In the genomic region with DNA sequence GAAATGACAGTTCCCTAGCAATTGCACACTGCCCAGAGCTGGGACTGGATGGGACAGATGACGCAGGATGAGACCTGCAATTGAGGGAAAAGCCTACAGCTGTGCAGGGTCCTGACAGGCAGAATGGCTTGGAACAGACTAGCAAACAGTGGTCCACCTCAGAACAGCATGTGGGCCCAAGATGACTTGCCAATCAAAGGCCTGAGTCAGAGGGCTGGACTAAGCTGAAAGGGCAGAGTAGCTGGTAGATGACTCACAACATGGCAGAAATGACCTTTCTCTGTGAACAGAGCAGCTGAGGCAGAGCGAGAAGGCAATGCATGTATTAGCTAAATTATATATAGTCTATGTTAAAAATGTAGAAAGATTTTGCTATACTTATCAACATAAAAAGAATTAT, we compare ENCODE assay signal across 22 mouse cellular contexts.
A peak's percentile ranks its signal among the peaks of the same experiment; 100 is the strongest.
DNase-seq lines count a peak whose midpoint lies in the region; ATAC-seq lines count a peak whose summit lies in the region.
"Had no signal": no experiment of that assay in that cellular context is flagged by ENCODE, and none has a peak within 500 bp of the region (broad histone marks: within the 10 kb centered on the region; RNA-seq: fewer than 3 reads in every experiment).

No protein-coding gene starts in this region.

- no peaks in the 10 kb centered on the region for H3K36me3 ChIP-seq in midbrain, embryonic 11.5 days (ENCODE audit: control insufficient read depth, insufficient read depth, low read length)
- H3K36me3 ChIP-seq in midbrain, embryonic 16.5 days (ENCODE audit: control insufficient read depth, insufficient read depth, low read length), result no peaks in the 10 kb centered on the region
- no peaks in the 10 kb centered on the region for H3K36me3 ChIP-seq in neural tube, embryonic 15.5 days
- no peaks in the 10 kb centered on the region for H3K36me3 ChIP-seq in embryonic facial prominence, embryonic 10.5 days (replicated peaks)
- H3K36me3 ChIP-seq: embryonic facial prominence, embryonic 12.5 days; hindbrain, embryonic 12.5 days had no signal

- DNase-seq in adrenal gland, adult (ENCODE audit: inconsistent age in 2 of 2, low spot score in 1 of 2), result peak; percentile 71 to 78
- no peak for DNase-seq in adrenal gland, adult 18-20 months (ENCODE audit: low spot score in 2 of 2)
- DNase-seq in midbrain, embryonic 11.5 days (ENCODE audit: low spot score, missing footprints), result peak; percentile 23
- peak; percentile 33 for DNase-seq in adrenal gland, postnatal 25 days
- no peak for DNase-seq in embryonic facial prominence, embryonic 10.5 days (ENCODE audit: low spot score)
- no peak for DNase-seq in urinary bladder, postnatal 10 days (ENCODE audit: low spot score)
- DNase-seq: cerebellum, adult 11 months; cerebellum, adult 8-10 months; cerebellum, postnatal 14 days; embryo, embryonic 11 days; gastrocnemius, adult 2 months; gastrocnemius, postnatal 25 days; heart, postnatal 10 days; heart, postnatal 4 days; kidney, adult 11 months had no signal

- no peak overlapping the region for H3K4me3 ChIP-seq in midbrain, embryonic 11.5 days (ENCODE audit: low read depth, low read length)
- H3K4me3 ChIP-seq in midbrain, embryonic 16.5 days (ENCODE audit: low read depth, low read length), result no peak overlapping the region
- H3K4me3 ChIP-seq in neural tube, embryonic 15.5 days (replicated peaks), result no peak overlapping the region
- H3K4me3 ChIP-seq in embryonic facial prominence, embryonic 10.5 days, result no peak overlapping the region
- H3K4me3 ChIP-seq: embryonic facial prominence, embryonic 12.5 days; gastrocnemius, adult 2 months; hindbrain, embryonic 12.5 days had no signal

- H3K27ac ChIP-seq in midbrain, embryonic 11.5 days (ENCODE audit: low read depth, low read length), result no peak overlapping the region
- no peak overlapping the region for H3K27ac ChIP-seq in midbrain, embryonic 16.5 days (ENCODE audit: low read length)
- H3K27ac ChIP-seq in neural tube, embryonic 15.5 days (replicated peaks), result no peak overlapping the region
- no peak overlapping the region for H3K27ac ChIP-seq in embryonic facial prominence, embryonic 10.5 days (replicated peaks)
- H3K27ac ChIP-seq: embryonic facial prominence, embryonic 12.5 days; gastrocnemius, adult 2 months; hindbrain, embryonic 12.5 days had no signal

- H3K4me2 ChIP-seq in midbrain, embryonic 11.5 days, result no peak overlapping the region
- H3K4me2 ChIP-seq in midbrain, embryonic 16.5 days (ENCODE audit: low read length), result no peak overlapping the region
- H3K4me2 ChIP-seq in neural tube, embryonic 15.5 days, result no peak overlapping the region
- H3K4me2 ChIP-seq: embryonic facial prominence, embryonic 12.5 days; hindbrain, embryonic 12.5 days had no signal

- no peak overlapping the region for H3K9ac ChIP-seq in midbrain, embryonic 11.5 days (ENCODE audit: low read length)
- no peak overlapping the region for H3K9ac ChIP-seq in midbrain, embryonic 16.5 days (ENCODE audit: low read depth, low read length)
- no peak overlapping the region for H3K9ac ChIP-seq in neural tube, embryonic 15.5 days (replicated peaks)
- H3K9ac ChIP-seq: embryonic facial prominence, embryonic 12.5 days; hindbrain, embryonic 12.5 days had no signal

- no peaks in the 10 kb centered on the region for H3K9me3 ChIP-seq in midbrain, embryonic 11.5 days (ENCODE audit: control insufficient read depth, low read length)
- H3K9me3 ChIP-seq in midbrain, embryonic 16.5 days (replicated peaks; ENCODE audit: control insufficient read depth, low read length, poor library complexity, severe bottlenecking), result no peaks in the 10 kb centered on the region
- no peaks in the 10 kb centered on the region for H3K9me3 ChIP-seq in neural tube, embryonic 15.5 days (replicated peaks)
- H3K9me3 ChIP-seq in embryonic facial prominence, embryonic 10.5 days, result no peaks in the 10 kb centered on the region
- H3K9me3 ChIP-seq: embryonic facial prominence, embryonic 12.5 days; hindbrain, embryonic 12.5 days had no signal

- 88% methylated on average over 2 of the region's 2 CpGs for WGBS in midbrain, embryonic 11.5 days
- WGBS in midbrain, embryonic 16.5 days, result 75% methylated on average over 2 of the region's 2 CpGs
- 91% methylated on average over 2 of the region's 2 CpGs for WGBS in neural tube, embryonic 15.5 days
- WGBS in embryonic facial prominence, embryonic 10.5 days, result 85% methylated on average over 2 of the region's 2 CpGs

- no peak for ATAC-seq in midbrain, embryonic 11.5 days (ENCODE audit: low FRiP score)
- no peak for ATAC-seq in midbrain, embryonic 16.5 days
- ATAC-seq in neural tube, embryonic 15.5 days (ENCODE audit: low FRiP score), result no peak
- ATAC-seq: forebrain, embryonic 14.5 days; hindbrain, embryonic 16.5 days; inflammation-experienced regulatory T-cells, adult 6 months had no signal

- no peaks in the 10 kb centered on the region for H3K4me1 ChIP-seq in midbrain, embryonic 11.5 days (ENCODE audit: control insufficient read depth, insufficient read depth, low read length)
- H3K4me1 ChIP-seq in midbrain, embryonic 16.5 days (ENCODE audit: control insufficient read depth, insufficient read depth, low read length), result 0 out of 2 replicates have a peak, but pooled peaks cover 2% of the 10 kb centered on the region
- no peaks in the 10 kb centered on the region for H3K4me1 ChIP-seq in neural tube, embryonic 15.5 days
- H3K4me1 ChIP-seq in embryonic facial prominence, embryonic 10.5 days, result no peaks in the 10 kb centered on the region
- H3K4me1 ChIP-seq: embryonic facial prominence, embryonic 12.5 days; hindbrain, embryonic 12.5 days had no signal

- no peaks in the 10 kb centered on the region for H3K27me3 ChIP-seq in midbrain, embryonic 11.5 days (ENCODE audit: control insufficient read depth, insufficient read depth, low read length)
- no peaks in the 10 kb centered on the region for H3K27me3 ChIP-seq in midbrain, embryonic 16.5 days (ENCODE audit: control insufficient read depth, insufficient read depth, low read depth, low read length)
- no peaks in the 10 kb centered on the region for H3K27me3 ChIP-seq in neural tube, embryonic 15.5 days (replicated peaks)
- no peaks in the 10 kb centered on the region; the same call in 1 of the 2 replicates for H3K27me3 ChIP-seq in embryonic facial prominence, embryonic 10.5 days (replicated peaks; ENCODE audit: low read depth, poor library complexity, severe bottlenecking)
- H3K27me3 ChIP-seq: embryonic facial prominence, embryonic 12.5 days; hindbrain, embryonic 12.5 days had no signal

Comparison
In these comparisons a context has a peak if more than half of its experiments do, and no peak if none do; other contexts are left out.
1. DNase-seq: peak in adrenal gland, adult (2 of 2), midbrain, embryonic 11.5 days (single experiment) and adrenal gland, postnatal 25 days (single experiment); none in adrenal gland, adult 18-20 months (0 of 2), embryonic facial prominence, embryonic 10.5 days (single experiment) and urinary bladder, postnatal 10 days (single experiment).